Mouse (Mus musculus) limb, embryonic 10.5 days (tissue): ENCODE measurements at regions not wholly inside any gene's neighbourhood (a gene's known extent, or its start where the extent isn't known, plus 50 kb on each side); places are given as distances from the start of the nearest gene placed in this dataset.

Experiments used
- DNase-seq: peaks from one replicate; pipeline ENCODE4 v3.0.0-alpha.2; 2017; ENCODE audit warnings: low spot score
- H3K27ac ChIP-seq: fragments of 300-500 bp; sonication (generic); 2 replicates; pipeline ENCODE4 v1.5.1; 2016; ENCODE audit warnings: mild to moderate bottlenecking
- H3K27me3 ChIP-seq: fragments of 300-500 bp; sonication (generic); 2 replicates; pipeline ENCODE4 v1.6.1; 2016; ENCODE audit warnings: low read depth, mild to moderate bottlenecking; ENCODE audit not compliant: poor library complexity, severe bottlenecking
- H3K36me3 ChIP-seq: fragments of 300-500 bp; sonication (generic); 2 replicates; pipeline ENCODE4 v1.6.1; 2016; ENCODE audit warnings: mild to moderate bottlenecking, moderate library complexity
- H3K4me1 ChIP-seq: fragments of 300-500 bp; sonication (generic); 2 replicates; pipeline ENCODE4 v1.6.1; 2016
- H3K4me3 ChIP-seq: fragments of 300-500 bp; sonication (generic); 2 replicates; pipeline ENCODE4 v1.5.1; 2016; ENCODE audit warnings: mild to moderate bottlenecking, moderate library complexity
- H3K9me3 ChIP-seq: fragments of 300-500 bp; sonication (generic); replicated peaks from 2 replicates; pipeline ENCODE4 v1.6.1; 2016; ENCODE audit warnings: mild to moderate bottlenecking
- WGBS: fragments of 180-500 bp; shearing (Covaris S2); methylation state at CpG from one replicate; pipeline ENCODE4 v1.1.7; 2016; 5-methylcytosine and 5-hydroxymethylcytosine counted together

- no peak for DNase-seq
- H3K36me3 ChIP-seq, result no peaks in the 10 kb centered on the region
- H3K27ac ChIP-seq, result no peak overlapping the region
- no peak overlapping the region for H3K4me3 ChIP-seq
- no peaks in the 10 kb centered on the region for H3K27me3 ChIP-seq
- 96% methylated on average over 7 of the region's 7 CpGs for WGBS
- H3K4me1 ChIP-seq, result no peaks in the 10 kb centered on the region
- no peaks in the 10 kb centered on the region for H3K9me3 ChIP-seq
These were observed 128.5 kb upstream of the Kcnj16 start for GRCm38 (mm10) chr11:110839316-110839715.

GRCm38 (mm10) chr11:110868319-110868718 is 99.5 kb upstream of the Kcnj16 start:
- no peak overlapping the region for H3K27ac ChIP-seq
- no peaks in the 10 kb centered on the region for H3K9me3 ChIP-seq
- H3K4me3 ChIP-seq, result no peak overlapping the region
- H3K27me3 ChIP-seq, result no peaks in the 10 kb centered on the region
- H3K36me3 ChIP-seq, result no peaks in the 10 kb centered on the region
- DNase-seq, result no peak
- no peaks in the 10 kb centered on the region for H3K4me1 ChIP-seq
- WGBS, result 85% methylated on average over 3 of the region's 3 CpGs

- no peak for DNase-seq
- Histone ChIP-seq H3K4me1 (no peaks in the 10 kb centered on the region), H3K4me3 (no peak overlapping the region), H3K36me3 (no peaks in the 10 kb centered on the region), H3K27ac (no peak overlapping the region), H3K9me3 (no peaks in the 10 kb centered on the region), H3K27me3 (no peaks in the 10 kb centered on the region)
- 95% methylated on average over 2 of the region's 2 CpGs for WGBS
These were observed 97.7 kb upstream of the Kcnj16 start for GRCm38 (mm10) chr11:110870133-110870532.

- no peak for DNase-seq
- no peaks in the 10 kb centered on the region for H3K9me3 ChIP-seq
- no peak overlapping the region for H3K4me3 ChIP-seq
- H3K27ac ChIP-seq, result no peak overlapping the region
- no peaks in the 10 kb centered on the region for H3K4me1 ChIP-seq
- WGBS, result 91% methylated on average over 7 of the region's 7 CpGs
- H3K27me3 ChIP-seq, result no peaks in the 10 kb centered on the region
- H3K36me3 ChIP-seq, result no peaks in the 10 kb centered on the region
These were observed 93.2 kb upstream of the Kcnj16 start for GRCm38 (mm10) chr11:110874626-110875025.

- H3K27ac ChIP-seq, result no peak overlapping the region
- H3K4me3 ChIP-seq, result no peak overlapping the region
- no peaks in the 10 kb centered on the region for H3K36me3 ChIP-seq
- H3K4me1 ChIP-seq, result no peaks in the 10 kb centered on the region
- WGBS, result 92% methylated on average over 9 of the region's 9 CpGs
- H3K9me3 ChIP-seq, result no peaks in the 10 kb centered on the region
- DNase-seq, result no peak
- H3K27me3 ChIP-seq, result no peaks in the 10 kb centered on the region
These were observed 86.9 kb upstream of the Kcnj16 start for GRCm38 (mm10) chr11:110880971-110881370.

GRCm38 (mm10) chr11:110889354-110890151 is 78.3 kb upstream of the Kcnj16 start:
- Histone ChIP-seq H3K9me3 (no peaks in the 10 kb centered on the region), H3K4me1 (no peaks in the 10 kb centered on the region), H3K27me3 (no peaks in the 10 kb centered on the region), H3K27ac (no peak overlapping the region), H3K36me3 (no peaks in the 10 kb centered on the region), H3K4me3 (no peak overlapping the region)
- 88% methylated on average over 3 of the region's 3 CpGs for WGBS
- no peak for DNase-seq

- Histone ChIP-seq H3K27ac (no peak overlapping the region), H3K4me1 (no peaks in the 10 kb centered on the region), H3K36me3 (no peaks in the 10 kb centered on the region), H3K27me3 (no peaks in the 10 kb centered on the region), H3K9me3 (no peaks in the 10 kb centered on the region), H3K4me3 (no peak overlapping the region)
- no peak for DNase-seq
- WGBS, result 83% methylated on average over 3 of the region's 3 CpGs
These were observed 77.4 kb upstream of the Kcnj16 start for GRCm38 (mm10) chr11:110890411-110890810.

GRCm38 (mm10) chr11:110902918-110903317 is 64.9 kb upstream of the Kcnj16 start:
- Histone ChIP-seq H3K4me3 (no peak overlapping the region), H3K9me3 (no peaks in the 10 kb centered on the region), H3K36me3 (no peaks in the 10 kb centered on the region), H3K27me3 (no peaks in the 10 kb centered on the region), H3K27ac (no peak overlapping the region), H3K4me1 (no peaks in the 10 kb centered on the region)
- 93% methylated on average over 6 of the region's 6 CpGs for WGBS
- DNase-seq, result no peak
